Mouse (Mus musculus) liver, embryonic 11.5 days (tissue): ENCODE measurements around the gene Spem2. TPM values are rescaled to one million over a fixed set of nuclear protein-coding genes. Genes with fewer than 3 reads are reported as not detected.

ENCODE experiments used
- ATAC-seq: fragments of 200-750 bp; cut with Nextera tagmentation; replicated peaks from 2 replicates; pipeline ENCODE4 v1.8.0; 2017; ENCODE audit warnings: moderate number of reproducible peaks, mild to moderate bottlenecking, moderate TSS enrichment, moderate library complexity; ENCODE audit not compliant: low FRiP score
- DNase-seq: peaks from one replicate; pipeline ENCODE4 v3.0.0-alpha.2; 2017; ENCODE audit warnings: low spot score
- H3K27ac ChIP-seq: fragments of 300-500 bp; sonication (generic); 2 replicates; pipeline ENCODE4 v1.5.1; 2014; ENCODE audit warnings: mild to moderate bottlenecking, low read depth, low read length, control low read depth
- H3K27me3 ChIP-seq: fragments of 300-500 bp; sonication (generic); replicated peaks from 2 replicates; pipeline ENCODE4 v1.6.1; 2014; ENCODE audit warnings: low read length, mixed read lengths; ENCODE audit not compliant: control insufficient read depth, insufficient read depth
- H3K36me3 ChIP-seq: fragments of 300-500 bp; sonication (generic); 2 replicates; pipeline ENCODE4 v1.6.1; 2014; ENCODE audit warnings: mild to moderate bottlenecking, low read length, moderate library complexity, mixed read lengths; ENCODE audit not compliant: control insufficient read depth, insufficient read depth
- H3K4me1 ChIP-seq: fragments of 300-500 bp; sonication (generic); replicated peaks from 2 replicates; pipeline ENCODE4 v1.6.1; 2014; ENCODE audit warnings: low read length, mixed read lengths; ENCODE audit not compliant: control insufficient read depth, insufficient read depth
- H3K4me2 ChIP-seq: fragments of 300-500 bp; sonication (generic); 2 replicates; pipeline ENCODE4 v1.6.1; 2014; ENCODE audit warnings: mild to moderate bottlenecking, control low read depth, moderate library complexity
- H3K4me3 ChIP-seq: fragments of 300-500 bp; sonication (generic); 2 replicates; pipeline ENCODE4 v1.5.1; 2014; ENCODE audit warnings: low read depth, low read length, control low read depth
- H3K9ac ChIP-seq: fragments of 300-500 bp; sonication (generic); 2 replicates; pipeline ENCODE4 v1.6.1; 2014; ENCODE audit warnings: low read depth, low read length, control low read depth
- H3K9me3 ChIP-seq: fragments of 300-500 bp; sonication (generic); 2 replicates; pipeline ENCODE4 v1.6.1; 2016; ENCODE audit warnings: low read length, inconsistent platforms, mixed read lengths; ENCODE audit not compliant: control insufficient read depth
- WGBS: fragments of 180-500 bp; shearing (Covaris S2); extraction: QIAGEN DNeasy Blood & Tissue Kit; methylation state at CpG from one replicate; pipeline ENCODE4 v1.1.7; 2014; 5-methylcytosine and 5-hydroxymethylcytosine counted together
- polyA plus RNA-seq: library from polyadenylated mRNA; unstranded; fragments of >200 nt; fragmentation: Nextera tagmentation; extraction: Ambion mirVana; gene quantifications from 2 replicates; pipeline ENCODE4 v1.2.1, GENCODE M21; 2014

The Spem2 gene
- polyA plus RNA-seq, 1 experiment from 2014 or later, result not detected

- no peak for ATAC-seq
- H3K9ac ChIP-seq, result no peak overlapping the region; the same call in 1 of the 2 replicates
- peak overlapping the region; percentile 58 for H3K4me3 ChIP-seq
Measured at GRCm38 (mm10) chr11:69804652-69804940, 13.7 kb downstream of the Spem2 start.

DNA sequence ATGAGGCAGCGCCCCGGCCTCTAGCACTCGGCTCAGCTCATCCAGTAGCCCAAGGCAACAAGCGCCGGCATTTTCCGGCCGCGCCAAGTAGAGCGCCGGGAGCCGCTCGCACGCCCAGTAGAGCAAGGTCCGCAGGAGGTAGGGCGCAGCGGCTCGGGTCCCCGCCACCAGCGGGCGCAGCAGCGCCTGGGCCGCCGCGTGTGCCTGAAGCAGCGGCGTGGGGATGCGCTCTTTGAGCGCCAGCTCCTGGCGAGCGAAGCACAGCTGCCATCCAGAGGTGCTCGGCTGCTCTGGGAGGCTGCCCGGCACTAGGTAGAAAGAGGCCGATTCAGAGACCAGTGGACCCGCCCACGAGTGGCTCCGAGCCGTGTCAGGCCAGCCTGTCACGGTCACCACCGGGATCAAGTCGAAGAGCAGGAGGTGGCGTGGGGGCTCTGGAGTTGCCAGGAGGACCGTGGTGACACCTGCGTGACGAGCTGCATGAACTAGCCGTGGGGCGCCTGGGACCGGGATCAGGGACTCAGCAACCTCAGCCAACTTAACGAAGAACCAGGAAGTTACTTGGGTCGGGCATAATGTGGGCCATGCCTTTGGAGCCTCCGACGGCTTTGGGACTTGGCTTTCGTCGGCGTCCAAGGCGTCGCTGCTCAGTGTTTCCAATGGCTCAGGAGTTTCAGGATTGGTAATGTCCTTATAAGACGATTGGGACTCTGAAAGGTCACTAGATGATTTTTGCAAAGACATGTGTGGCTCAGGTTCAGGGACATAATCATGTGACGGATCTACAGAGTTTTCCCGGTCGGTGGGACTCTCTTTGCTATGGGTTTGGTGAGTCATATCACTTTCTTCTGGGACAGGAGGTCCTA, 14.2 kb downstream of the Spem2 start:
- Histone ChIP-seq H3K4me3 (peak overlapping the region; percentile 58), H3K9me3 (no peaks in the 10 kb centered on the region), H3K4me2 (peak overlapping the region; percentile 94), H3K27me3 (peaks cover 71% of the 10 kb centered on the region), H3K4me1 (peaks cover 46% of the 10 kb centered on the region), H3K36me3 (no peaks in the 10 kb centered on the region), H3K27ac (no peak overlapping the region), H3K9ac (peak overlapping the region; percentile 59)
- 2% methylated on average over 60 of the region's 60 CpGs for WGBS
- DNase-seq (peak; percentile 68), ATAC-seq (peak; percentile 76)

More at GRCm38 (mm10) chr11:69804652-69804940, 13.7 kb downstream of the Spem2 start:
- 14% methylated on average over 12 of the region's 12 CpGs for WGBS
- Histone ChIP-seq H3K9me3 (no peaks in the 10 kb centered on the region), H3K4me1 (peaks cover 43% of the 10 kb centered on the region), H3K27me3 (peaks cover 65% of the 10 kb centered on the region), H3K4me2 (peak overlapping the region; percentile 94), H3K36me3 (no peaks in the 10 kb centered on the region), H3K27ac (no peak overlapping the region)
- DNase-seq, result no peak

- ATAC-seq (peak; percentile 33), DNase-seq (no peak)
- 2% methylated on average over 12 of the region's 12 CpGs for WGBS
- peak overlapping the region; percentile 58 for H3K4me3 ChIP-seq
- H3K36me3 ChIP-seq, result no peaks in the 10 kb centered on the region
- H3K9ac ChIP-seq, result peak overlapping the region; percentile 59
- H3K4me2 ChIP-seq, result peak overlapping the region; percentile 94
- H3K9me3 ChIP-seq, result no peaks in the 10 kb centered on the region
- H3K4me1 ChIP-seq, result peaks cover 46% of the 10 kb centered on the region
- no peak overlapping the region for H3K27ac ChIP-seq
- peaks cover 76% of the 10 kb centered on the region for H3K27me3 ChIP-seq
Measured at GRCm38 (mm10) chr11:69803328-69803727, 14.9 kb downstream of the Spem2 start.

GRCm38 (mm10) chr11:69802648-69803105, 15.6 kb downstream of the Spem2 start:
- peaks cover 81% of the 10 kb centered on the region for H3K27me3 ChIP-seq
- 0% methylated on average over 31 of the region's 33 CpGs for WGBS
- ATAC-seq (peak; percentile 35; the same call in 1 of the 2 replicates), DNase-seq (peak; percentile 86)
- peaks cover 46% of the 10 kb centered on the region for H3K4me1 ChIP-seq
- peak overlapping the region; percentile 58 for H3K4me3 ChIP-seq
- H3K27ac ChIP-seq, result no peak overlapping the region; the same call in 1 of the 2 replicates
- H3K9ac ChIP-seq, result peak overlapping the region; percentile 59; the same call in 1 of the 2 replicates
- H3K9me3 ChIP-seq, result no peaks in the 10 kb centered on the region
- H3K4me2 ChIP-seq, result peak overlapping the region; percentile 94
- H3K36me3 ChIP-seq, result no peaks in the 10 kb centered on the region

GRCm38 (mm10) chr11:69801379-69801977, 16.8 kb downstream of the Spem2 start, which contains the start of gene Fgf11:
Gene Fgf11 (minus strand): TSS chr11:69801857.
- DNase-seq, result no peak
- H3K27ac ChIP-seq, result peak within 1 kb of the TSS; percentile 16; the same call in 1 of the 2 replicates
- peaks cover 46% of the 10 kb centered on the region for H3K4me1 ChIP-seq
- WGBS, result 3% methylated on average over 33 of the region's 33 CpGs
- H3K9ac ChIP-seq, result peak within 1 kb of the TSS; percentile 59
- peak within 1 kb of the TSS; percentile 94 for H3K4me2 ChIP-seq
- H3K36me3 ChIP-seq, result no peaks in the 10 kb centered on the region
- H3K9me3 ChIP-seq, result no peaks in the 10 kb centered on the region
- H3K4me3 ChIP-seq, result peak within 1 kb of the TSS; percentile 58
- H3K27me3 ChIP-seq, result peaks cover 83% of the 10 kb centered on the region
- ATAC-seq, result no peak

- ATAC-seq, result no peak
- Histone ChIP-seq H3K9ac (peak overlapping the region; percentile 35), H3K9me3 (no peaks in the 10 kb centered on the region), H3K27me3 (peaks cover 85% of the 10 kb centered on the region), H3K4me1 (peaks cover 46% of the 10 kb centered on the region), H3K27ac (peak overlapping the region; percentile 16; the same call in 1 of the 2 replicates), H3K4me3 (peak overlapping the region; percentile 51), H3K36me3 (no peaks in the 10 kb centered on the region), H3K4me2 (peak overlapping the region; percentile 94)
- DNase-seq, result peak; percentile 79
- WGBS, result 1% methylated on average over 36 of the region's 36 CpGs
Measured at GRCm38 (mm10) chr11:69800392-69801197, 17.7 kb downstream of the Spem2 start.

DNA sequence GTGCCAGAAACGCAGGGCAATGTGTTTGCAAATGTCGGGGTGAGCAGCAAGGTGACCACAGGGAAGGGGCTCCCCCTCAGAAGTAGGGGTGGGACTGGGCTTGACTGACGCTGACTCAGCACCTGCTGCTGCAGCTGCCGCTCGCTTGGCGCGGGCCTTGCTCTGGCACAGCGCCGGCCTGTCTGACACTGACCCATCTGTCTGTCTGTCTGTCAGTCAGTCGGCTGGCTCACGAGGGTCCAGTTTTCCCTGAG, 18.2 kb downstream of the Spem2 start:
- H3K4me2 ChIP-seq, result peak overlapping the region; percentile 94
- no peaks in the 10 kb centered on the region for H3K36me3 ChIP-seq
- DNase-seq, result no peak
- no peak for ATAC-seq
- no peaks in the 10 kb centered on the region for H3K9me3 ChIP-seq
- WGBS, result 2% methylated on average over 11 of the region's 11 CpGs
- peaks cover 45% of the 10 kb centered on the region for H3K4me1 ChIP-seq
- peak overlapping the region; percentile 35; the same call in 1 of the 2 replicates for H3K9ac ChIP-seq
- peaks cover 80% of the 10 kb centered on the region for H3K27me3 ChIP-seq
- no peak overlapping the region for H3K27ac ChIP-seq
- peak overlapping the region; percentile 51 for H3K4me3 ChIP-seq

- Histone ChIP-seq H3K4me1 (peaks cover 43% of the 10 kb centered on the region), H3K4me2 (peak overlapping the region; percentile 94), H3K27me3 (peaks cover 75% of the 10 kb centered on the region), H3K36me3 (no peaks in the 10 kb centered on the region), H3K27ac (no peak overlapping the region), H3K4me3 (no peak overlapping the region), H3K9ac (no peak overlapping the region), H3K9me3 (no peaks in the 10 kb centered on the region)
- WGBS, result 37% methylated on average over 12 of the region's 12 CpGs
- ATAC-seq (no peak), DNase-seq (no peak)
Measured at GRCm38 (mm10) chr11:69799394-69800137, 18.7 kb downstream of the Spem2 start.
